Mouse (Mus musculus) kidney, adult 10 weeks (tissue): Measurements from ENCODE around the gene Vmn1r43. TPM values are rescaled to one million over a fixed set of nuclear protein-coding genes. Genes with fewer than 3 reads are reported as not detected.

Source experiments
- polyA plus RNA-seq: library from polyadenylated mRNA; stranded (reverse); fragments of 350-450 nt; fragmentation: Illumina TruSeq; extraction: RNeasy Lipid Tissue Mini Kit (QIAGEN cat#74804); gene quantifications from one replicate; pipeline ENCODE4 v1.2.3, GENCODE M21; 2014; ENCODE audit warnings: low read depth, low replicate concordance

Vmn1r43 gene
- not detected for polyA plus RNA-seq

GRCm38 (mm10) chr6:89876313-89876712 is at the start of gene Vmn1r43, which contains the start of gene Vmn1r42:
Gene Vmn1r43 (minus strand): TSS chr6:89876413.
Gene Vmn1r42 (minus strand): TSS chr6:89876413.

DNA sequence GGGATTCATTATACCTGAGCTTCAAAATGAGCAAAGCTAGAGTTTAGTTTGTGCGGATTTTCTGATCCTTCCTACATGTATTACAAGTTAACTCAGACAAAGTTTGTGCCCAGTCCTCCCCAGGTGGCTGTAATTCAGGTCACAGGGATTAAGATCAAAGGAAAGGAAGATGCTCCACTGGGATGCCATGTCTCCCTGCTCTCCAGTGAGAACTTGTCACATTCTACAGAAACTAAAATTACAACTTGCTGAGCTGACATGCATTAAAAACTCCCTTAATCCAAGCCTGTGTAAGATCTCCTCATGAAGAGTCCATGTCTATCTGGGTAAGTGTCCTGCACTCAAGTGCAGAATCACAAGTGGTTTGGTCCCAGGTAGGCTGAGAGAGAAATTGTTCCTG is 7.1 kb upstream of the Vmn1r43 start, which contains the start of gene Vmn1r44:
Gene Vmn1r44 (plus strand): TSS at position 301 of the 400 bp plus-strand sequence.

Other genes with a start within 250 kb of the Vmn1r43 start
- gene Txnrd3, start 232.4 kb downstream of the Vmn1r43 start, polyA plus RNA-seq = 20.2 TPM
- gene Vmn1r40, start 168.9 kb downstream of the Vmn1r43 start, polyA plus RNA-seq = not detected
- not detected for gene Vmn1r41, start 135.6 kb downstream of the Vmn1r43 start, polyA plus RNA-seq
- not detected for gene Vmn1r42, start within 50 bp of the Vmn1r43 start, polyA plus RNA-seq
- not detected for gene Vmn1r44, start 7.2 kb upstream of the Vmn1r43 start, polyA plus RNA-seq
- not detected for gene Vmn1r45, start 64.2 kb upstream of the Vmn1r43 start, polyA plus RNA-seq
- gene Vmn1r46, start 92.9 kb upstream of the Vmn1r43 start, polyA plus RNA-seq = not detected
- gene Vmn1r47, start 139.7 kb upstream of the Vmn1r43 start, polyA plus RNA-seq = not detected
- not detected for gene Vmn1r48, start 160.4 kb upstream of the Vmn1r43 start, polyA plus RNA-seq
- not detected for gene Vmn1r49, start 202.1 kb upstream of the Vmn1r43 start, polyA plus RNA-seq
- not detected for gene Vmn1r50, start 225.0 kb upstream of the Vmn1r43 start, polyA plus RNA-seq
- gene Vmn1r51, start 246.2 kb upstream of the Vmn1r43 start, polyA plus RNA-seq = not detected